Mouse (Mus musculus) kidney, adult 2 months (tissue): ENCODE measurements at regions not wholly inside any gene's neighbourhood (a gene's known extent, or its start where the extent isn't known, plus 50 kb on each side); places are given as distances from the start of the nearest gene placed in this dataset.

Source experiments
- CTCF ChIP-seq: fragments of 200-500 bp; conservative IDR thresholded peaks from 2 replicates; pipeline ENCODE4 v1.5.1; 2011; ENCODE audit warnings: low read depth, mild to moderate bottlenecking, control low read depth, low read length, moderate library complexity, mixed read lengths; ENCODE audit not compliant: insufficient read depth, insufficient read length
- POLR2A ChIP-seq: fragments of 200-500 bp; IDR thresholded peaks from one replicate; pipeline ENCODE4 v1.6.1; 2011; ENCODE audit warnings: low read depth, low read length, control low read depth

GRCm38 (mm10) chr9:90774296-90774695, 503.7 kb upstream of the Tbc1d2b start:
- TF ChIP-seq CTCF = no peak
- TF ChIP-seq POLR2A = no peak
